Mouse (Mus musculus) cerebellum, adult 11-12 months (tissue): ENCODE measurements around the gene Rpl6.
A peak's percentile ranks its signal among the peaks of the same experiment; 100 is the strongest.
"Not testable (repeated sequence)": the region's sequence is repeated elsewhere in the genome, so short reads cannot be mapped to it uniquely, and the experiment has no call there.

ENCODE experiments used
- DNase-seq: peaks from one replicate; pipeline ENCODE4 v3.0.0; 2022

Rpl6 gene

GRCm38 (mm10) chr5:121226406-121226805 lies 22.1 kb downstream of the Rpl6 start:
- no peak for DNase-seq

GRCm38 (mm10) chr5:121226845-121227244 lies 22.6 kb downstream of the Rpl6 start:
- DNase-seq, result no peak

GRCm38 (mm10) chr5:121227330-121227729 lies 23.0 kb downstream of the Rpl6 start:
- DNase-seq, result not testable (repeated sequence)

GRCm38 (mm10) chr5:121229182-121229581 lies 24.9 kb downstream of the Rpl6 start:
- no peak for DNase-seq

- DNase-seq, result no peak
These were observed 26.5 kb downstream of the Rpl6 start for GRCm38 (mm10) chr5:121230811-121231210.

GRCm38 (mm10) chr5:121232789-121233188 lies 28.5 kb downstream of the Rpl6 start:
- DNase-seq, result no peak

- no peak for DNase-seq
These were observed 29.4 kb downstream of the Rpl6 start for GRCm38 (mm10) chr5:121233726-121234125.

- peak; percentile 56 for DNase-seq
These were observed 31.9 kb downstream of the Rpl6 start for GRCm38 (mm10) chr5:121236171-121236570.

GRCm38 (mm10) chr5:121238208-121238607 lies 33.9 kb downstream of the Rpl6 start:
- DNase-seq, result no peak

GRCm38 (mm10) chr5:121239846-121240245 lies 35.6 kb downstream of the Rpl6 start:
- peak; percentile 71 for DNase-seq

- no peak for DNase-seq
These were observed 36.9 kb downstream of the Rpl6 start for GRCm38 (mm10) chr5:121241182-121241581.

- no peak for DNase-seq
These were observed 38.0 kb downstream of the Rpl6 start for GRCm38 (mm10) chr5:121242261-121242660.

GRCm38 (mm10) chr5:121242701-121243100 lies 38.4 kb downstream of the Rpl6 start:
- no peak for DNase-seq

GRCm38 (mm10) chr5:121243676-121244364 lies 39.5 kb downstream of the Rpl6 start:
- no peak for DNase-seq

- DNase-seq, result no peak
These were observed 40.1 kb downstream of the Rpl6 start for GRCm38 (mm10) chr5:121244365-121244731.

- no peak for DNase-seq
These were observed 40.9 kb downstream of the Rpl6 start for GRCm38 (mm10) chr5:121245201-121245600.

GRCm38 (mm10) chr5:121248766-121249394 lies 44.6 kb downstream of the Rpl6 start:
- no peak for DNase-seq

GRCm38 (mm10) chr5:121249693-121250092 lies 45.4 kb downstream of the Rpl6 start:
- no peak for DNase-seq

GRCm38 (mm10) chr5:121251813-121252212 lies 47.5 kb downstream of the Rpl6 start:
- no peak for DNase-seq

GRCm38 (mm10) chr5:121253816-121254497 lies 49.7 kb downstream of the Rpl6 start:
- peak; percentile 90 for DNase-seq

- no peak for DNase-seq
These were observed 50.7 kb downstream of the Rpl6 start for GRCm38 (mm10) chr5:121254977-121255376.
